Mouse (Mus musculus) Patski (cell line): ENCODE measurements at regions not wholly inside any gene's neighbourhood (a gene's known extent, or its start where the extent isn't known, plus 50 kb on each side); places are given as distances from the start of the nearest gene placed in this dataset.
A peak's percentile ranks its signal among the peaks of the same experiment; 100 is the strongest.
"Not testable (repeated sequence)": the region's sequence is repeated elsewhere in the genome, so short reads cannot be mapped to it uniquely, and the experiment has no call there.

Source experiments
- ATAC-seq: fragments of 100-300 bp; one replicate; pipeline ENCODE4 v1.8.0; 2021
- CTCF ChIA-PET: fragments of 350-600 bp; sonication (Branson Sonifier 250); formaldehyde crosslinking; loops from one replicate; lab custom pipeline; 2022; ENCODE audit warnings: inconsistent platforms; lab: Charles Lee
- POLR2A ChIA-PET: fragments of 350-600 bp; sonication (Branson Sonifier 250); formaldehyde crosslinking; loops from one replicate; lab custom pipeline; 2022; ENCODE audit warnings: antibody characterized with exemption, inconsistent platforms; lab: Charles Lee
- DNase-seq: peaks from one replicate; pipeline ENCODE4 v3.0.0-alpha.2; 2011; ENCODE audit warnings: low read depth, low spot score
- H3K27me3 ChIP-seq: fragments of 371-371 bp; one replicate; pipeline ENCODE4 v1.5.1; 2021
- CTCF ChIP-seq: fragments of 100-300 bp; IDR thresholded peaks from one replicate; pipeline ENCODE4 v1.5.1; 2021
- in situ Hi-C: fragments of 300-500 bp; cut with MboI; formaldehyde crosslinking; loops from 3 replicates; pipeline ENCODE4 v1.11.1; 2018; ENCODE audit warnings: low pct_unique_long_range_greater_than_20kb, mixed read lengths

GRCm38 (mm10) chr6:13763636-13764035 lies 76.1 kb downstream of the Gpr85 start:
- CTCF ChIA-PET, DNase-seq, POLR2A ChIA-PET, in situ Hi-C loops, H3K27me3 ChIP-seq, ATAC-seq: not testable (repeated sequence)

GRCm38 (mm10) chr6:13759431-13759830 lies 80.3 kb downstream of the Gpr85 start:
- no peak for ATAC-seq
- TF ChIP-seq CTCF: no peak
- CTCF ChIA-PET: no interaction called here
- POLR2A ChIA-PET: no interaction called here
- in situ Hi-C loops: loop anchor here (5.0 to 10.0 kb wide), 2 partner anchors 448 to 745 kb away; no protein-coding TSS in a partner anchor
- H3K27me3 ChIP-seq: peaks cover 5% of the 10 kb centered on the region
- DNase-seq: no peak

- DNase-seq (no peak), ATAC-seq (no peak)
- ChIA-PET CTCF (no interaction called here), POLR2A (no interaction called here)
- in situ Hi-C loops: loop anchor here (5.0 to 10.0 kb wide), 2 partner anchors 448 to 746 kb away; no protein-coding TSS in a partner anchor
- H3K27me3 ChIP-seq: peaks cover 10% of the 10 kb centered on the region
- TF ChIP-seq CTCF: peak; percentile 3
These were observed 80.8 kb downstream of the Gpr85 start for GRCm38 (mm10) chr6:13758946-13759345.

DNA sequence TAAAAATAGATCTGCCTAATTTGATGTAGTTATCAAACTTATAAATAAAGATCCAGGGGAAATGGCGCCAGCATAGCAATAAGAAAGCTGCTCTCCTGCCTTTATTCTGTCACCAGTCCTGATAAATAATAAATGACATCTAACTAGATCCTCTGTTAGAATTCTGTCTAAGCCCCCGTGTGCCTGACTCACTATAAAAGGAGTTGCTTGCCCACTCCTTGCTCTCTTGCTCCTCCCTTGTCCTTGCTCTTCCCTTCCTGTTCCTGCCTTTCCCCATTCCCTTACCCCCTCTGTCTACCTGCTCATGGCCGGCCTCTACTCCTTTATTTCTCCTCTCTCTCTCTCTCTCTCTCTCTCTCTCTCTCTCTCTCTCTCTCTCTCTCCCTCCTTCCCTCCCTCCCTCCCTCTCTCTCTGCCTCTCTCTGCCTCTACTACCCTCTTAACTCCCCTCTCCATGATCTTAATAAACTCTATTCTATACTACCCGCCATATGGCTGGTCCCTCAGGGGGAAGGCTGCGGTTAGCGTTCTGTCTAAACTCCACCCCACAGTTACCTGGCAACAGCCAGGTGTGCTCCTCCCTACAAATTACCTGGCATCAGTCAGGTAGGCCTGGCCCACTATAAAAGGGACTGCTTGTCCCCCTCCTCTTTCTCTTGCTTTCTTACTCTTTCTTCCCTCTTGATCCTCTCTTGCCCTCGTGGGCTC lies 71.3 kb upstream of the Bmt2 start:
- CTCF ChIA-PET: no interaction called here
- no peak for TF ChIP-seq CTCF
- POLR2A ChIA-PET: no interaction called here
- no peak for ATAC-seq
- peaks cover 19% of the 10 kb centered on the region for H3K27me3 ChIP-seq
- no peak for DNase-seq
- in situ Hi-C loops: no loop called here

DNA sequence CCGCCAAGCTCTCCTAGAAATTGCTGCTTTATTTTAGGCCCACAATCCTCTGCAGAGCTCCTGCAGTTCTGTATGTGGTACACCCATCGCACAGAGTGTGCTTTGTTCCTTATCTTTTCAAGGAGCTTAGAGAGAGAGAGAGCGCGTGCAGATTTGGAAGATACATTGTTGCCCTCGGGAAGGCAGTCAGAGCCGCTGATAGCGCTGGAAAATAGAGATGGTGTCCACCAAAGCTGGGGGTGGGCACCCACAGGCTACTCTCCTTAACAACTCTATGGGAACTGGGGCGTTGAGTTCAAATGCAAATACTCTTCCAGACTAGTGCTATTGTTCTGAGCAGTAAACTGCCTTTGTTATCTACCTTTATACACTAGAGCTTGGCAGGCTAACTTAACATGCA lies 70.2 kb upstream of the Bmt2 start:
- in situ Hi-C loops: no loop called here
- ATAC-seq: no peak
- peaks cover 13% of the 10 kb centered on the region for H3K27me3 ChIP-seq
- ChIA-PET CTCF (interaction anchor here (1.1 kb wide), 1 partner anchor 11 kb away, joined by 3 read pairs; no protein-coding TSS in a partner anchor), POLR2A (no interaction called here)
- TF ChIP-seq CTCF: no peak
- DNase-seq: no peak

- in situ Hi-C loops: no loop called here
- ChIA-PET POLR2A (no interaction called here), CTCF (interaction anchor here (1.1 kb wide), 1 partner anchor 9 kb away, joined by 3 read pairs; no protein-coding TSS in a partner anchor)
- TF ChIP-seq CTCF: no peak
- ATAC-seq: no peak
- H3K27me3 ChIP-seq: peaks cover 13% of the 10 kb centered on the region
- DNase-seq: no peak
These were observed 69.1 kb upstream of the Bmt2 start for GRCm38 (mm10) chr6:13746577-13747482.
